Mouse (Mus musculus): ENCODE results near the gene Sema6b. TPM values are rescaled to one million over a fixed set of nuclear protein-coding genes. Genes with fewer than 3 reads are reported as not detected.
"Not testable (repeated sequence)": the region's sequence is repeated elsewhere in the genome, so short reads cannot be mapped to it uniquely, and the experiment has no call there.

The Sema6b gene
- total RNA-seq, 2 experiments from 2014 or later, result 125 to 133 TPM

DNA sequence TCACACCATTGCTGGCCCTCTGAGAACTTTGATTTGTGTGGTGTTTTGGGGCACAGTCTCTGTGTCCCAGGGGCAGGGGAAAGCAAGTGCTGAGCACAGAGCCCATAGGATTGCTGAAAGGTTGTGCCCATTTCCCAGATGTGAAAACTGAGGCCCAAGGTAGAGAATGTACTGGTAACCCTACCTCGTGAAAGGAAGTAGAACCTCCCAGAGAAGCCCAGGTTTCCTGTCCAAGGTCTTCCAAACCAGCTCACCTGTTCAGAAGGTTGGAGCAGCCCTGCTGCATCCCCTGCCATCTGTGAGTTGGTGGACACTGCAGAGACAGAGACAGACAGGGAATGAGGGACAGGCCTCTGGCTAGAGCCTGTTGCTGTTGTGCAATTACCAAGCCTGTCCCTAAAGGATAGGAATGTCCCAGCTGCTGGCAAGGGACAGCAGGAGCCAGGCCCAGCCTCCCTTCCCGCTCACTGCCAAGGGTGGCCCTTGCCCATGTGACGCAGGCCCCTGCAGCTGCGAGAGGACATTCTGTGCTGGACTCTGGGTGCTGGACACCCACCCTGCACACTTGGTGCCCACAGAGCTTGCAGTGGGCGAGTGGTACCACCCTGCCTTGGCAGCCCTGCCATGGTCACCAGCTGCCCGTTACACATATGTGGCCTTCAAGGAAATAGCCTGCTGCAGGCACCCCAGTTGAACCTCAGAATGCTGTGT is 31.7 kb downstream of the Sema6b start:
- TF ChIP-seq CTCF (conservative IDR thresholded peaks at IDR 0.05), result no peak
- H3K27ac ChIP-seq, result peak overlapping the region; percentile 90
- peak; percentile 52 to 56 for DNase-seq (ENCODE audit: low spot score in 2 of 2)
- no peak overlapping the region; the same call in 1 of the 2 replicates for H3K4me3 ChIP-seq

DNA sequence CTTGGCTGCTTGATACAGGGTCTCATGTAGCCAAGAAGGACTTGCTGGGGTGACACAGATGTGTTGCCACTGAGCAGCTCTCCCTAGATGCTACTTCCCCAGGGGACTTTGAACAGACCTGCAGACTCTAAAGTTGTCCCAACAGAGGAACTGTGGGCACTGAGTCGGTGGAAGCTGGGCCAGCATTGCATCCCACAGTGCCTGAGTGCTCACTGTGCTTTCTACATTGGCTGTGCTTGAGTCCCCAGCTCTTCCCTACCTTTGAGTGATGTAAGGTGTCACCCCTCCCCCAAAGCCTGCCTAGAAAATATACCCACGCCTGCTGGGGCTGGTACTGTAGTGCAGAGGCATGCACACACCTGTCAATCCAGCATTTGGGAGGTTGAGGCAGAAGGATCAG is 32.4 kb downstream of the Sema6b start:
- DNase-seq (ENCODE audit: low spot score in 2 of 2), result no peak
- H3K27ac ChIP-seq, result peak overlapping the region; percentile 90
- no peak for TF ChIP-seq CTCF (conservative IDR thresholded peaks at IDR 0.05)
- H3K4me3 ChIP-seq, result no peak overlapping the region; the same call in 1 of the 2 replicates

DNA sequence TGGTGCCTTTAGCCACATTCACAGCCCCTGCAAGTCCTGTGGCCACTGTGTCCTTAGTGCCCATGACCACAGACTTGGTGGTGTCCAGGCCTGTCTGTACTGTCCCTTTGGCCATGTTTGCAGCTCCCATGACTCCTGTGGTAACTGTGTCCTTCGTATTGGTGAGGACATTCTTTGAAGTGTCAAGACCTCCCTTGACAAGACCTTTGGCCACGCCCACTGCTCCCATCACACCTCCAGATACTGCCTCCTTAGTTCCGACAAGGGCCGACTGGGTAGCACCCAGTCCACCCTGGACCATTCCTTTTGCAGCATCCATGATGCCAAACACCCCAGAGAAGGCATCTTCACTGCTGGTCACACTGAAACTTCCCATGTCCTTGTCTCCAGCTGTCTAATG is 33.2 kb downstream of the Sema6b start:
- H3K4me3 ChIP-seq, result no peak overlapping the region
- no peak for DNase-seq (ENCODE audit: low spot score in 2 of 2)
- peak overlapping the region; percentile 90; the same call in 1 of the 2 replicates for H3K27ac ChIP-seq
- no peak for TF ChIP-seq CTCF (conservative IDR thresholded peaks at IDR 0.05)

DNA sequence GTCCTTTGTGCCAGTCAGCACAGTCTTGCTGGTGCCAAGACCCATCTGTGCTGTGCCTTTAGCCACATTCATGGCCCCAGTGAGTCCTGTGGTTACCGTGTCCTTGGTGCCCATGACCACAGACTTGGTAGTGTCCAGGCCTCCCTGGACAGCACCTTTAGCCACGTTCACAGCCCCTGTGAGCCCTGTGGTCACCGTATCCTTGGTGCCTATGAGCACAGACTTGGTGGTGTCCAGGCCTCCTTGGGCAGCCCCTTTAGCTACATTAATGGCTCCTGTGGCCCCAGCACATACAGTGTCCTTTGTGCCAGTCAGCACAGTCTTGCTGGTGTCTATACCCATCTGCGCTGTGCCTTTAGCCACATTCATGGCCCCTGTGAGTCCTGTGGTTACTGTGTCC is 33.7 kb downstream of the Sema6b start:
- not testable (repeated sequence) for DNase-seq (ENCODE audit: low spot score in 2 of 2)

DNA sequence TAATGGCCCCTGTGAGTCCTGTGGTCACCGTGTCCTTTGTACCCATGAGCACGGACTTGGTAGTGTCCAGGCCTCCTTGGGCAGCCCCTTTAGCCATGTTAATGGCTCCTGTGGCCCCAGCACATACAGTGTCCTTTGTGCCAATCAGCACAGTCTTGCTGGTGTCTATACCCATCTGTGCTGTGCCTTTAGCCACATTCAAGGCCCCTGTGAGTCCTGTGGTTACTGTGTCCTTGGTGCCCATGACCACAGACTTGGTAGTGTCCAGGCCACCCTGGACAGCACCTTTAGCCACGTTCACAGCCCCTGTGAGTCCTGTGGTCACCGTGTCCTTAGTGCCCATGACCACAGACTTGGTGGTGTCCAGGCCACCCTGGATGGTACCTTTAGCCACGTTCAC is 35.3 kb downstream of the Sema6b start:
- DNase-seq (ENCODE audit: low spot score in 2 of 2); H3K27ac ChIP-seq; H3K4me3 ChIP-seq: not testable (repeated sequence)

More for the DNA sequence above, 33.7 kb downstream of the Sema6b start:
- not testable (repeated sequence) for H3K4me3 ChIP-seq, H3K27ac ChIP-seq

DNA sequence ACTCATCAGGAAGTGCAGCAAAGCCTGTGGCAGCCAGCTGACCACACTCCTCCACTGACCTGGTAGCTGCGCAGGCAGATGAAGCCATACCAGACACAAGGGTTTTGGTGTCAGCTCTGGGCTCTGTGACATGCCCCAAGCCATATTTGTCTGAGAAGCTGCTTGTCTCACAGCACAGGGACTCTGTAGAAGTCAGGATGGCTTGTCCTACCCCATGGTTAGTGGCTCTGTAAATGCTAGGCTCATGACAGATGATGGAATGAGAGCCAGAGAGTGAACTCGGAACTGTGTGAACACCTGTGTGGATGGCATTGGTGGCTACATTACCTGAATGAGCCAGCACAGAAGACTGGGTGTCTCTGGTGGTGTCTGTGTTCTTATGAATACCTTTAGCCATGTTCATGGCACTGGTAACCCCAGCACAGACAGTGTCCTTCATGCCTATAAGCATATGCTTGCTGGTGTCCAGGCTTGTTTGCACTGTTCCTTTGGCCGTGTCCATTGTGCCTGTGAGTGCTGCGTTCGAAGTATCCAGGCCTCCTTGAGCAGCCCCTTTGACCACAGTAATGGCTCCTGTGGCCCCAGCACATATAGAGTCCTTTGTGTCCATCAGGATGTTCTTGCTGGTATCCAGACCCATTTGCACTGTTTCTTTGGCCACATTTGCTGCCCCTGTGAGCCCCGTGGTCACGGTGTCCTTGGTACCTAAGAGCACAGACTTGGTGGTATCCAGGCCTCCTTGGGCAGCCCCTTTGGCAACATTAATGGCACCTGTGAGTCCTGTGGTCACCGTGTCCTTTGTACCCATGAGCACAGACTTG is 36.5 kb downstream of the Sema6b start:
- DNase-seq (ENCODE audit: low spot score in 2 of 2), result no peak
- no peak overlapping the region for H3K27ac ChIP-seq
- TF ChIP-seq CTCF (conservative IDR thresholded peaks at IDR 0.05), result no peak

DNA sequence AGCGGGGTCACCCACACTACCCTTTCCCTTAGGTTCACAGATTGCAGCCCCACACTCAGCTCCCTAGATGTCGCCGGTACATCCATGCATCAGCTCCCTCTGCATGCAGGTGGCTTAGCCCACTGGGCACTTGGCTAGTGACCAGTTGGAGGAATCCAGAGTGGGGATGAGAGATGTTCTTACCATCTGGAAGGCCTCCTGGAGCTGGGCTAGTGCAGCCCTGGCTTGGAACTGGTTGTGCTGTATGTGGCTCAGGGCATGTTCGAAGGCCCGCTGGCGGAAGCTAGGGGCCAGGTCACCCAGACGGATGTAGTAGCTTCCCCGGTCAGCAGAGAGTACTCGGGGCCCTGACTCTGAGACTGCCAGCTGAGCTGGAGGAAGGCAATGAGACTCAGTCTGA is 37.2 kb downstream of the Sema6b start:
- TF ChIP-seq CTCF (conservative IDR thresholded peaks at IDR 0.05), result no peak
- Histone ChIP-seq H3K27ac (no peak overlapping the region), H3K4me3 (no peak overlapping the region)
- DNase-seq (ENCODE audit: low spot score in 2 of 2), result no peak

More for the DNA sequence above, 36.5 kb downstream of the Sema6b start:
- no peak overlapping the region for H3K4me3 ChIP-seq

DNA sequence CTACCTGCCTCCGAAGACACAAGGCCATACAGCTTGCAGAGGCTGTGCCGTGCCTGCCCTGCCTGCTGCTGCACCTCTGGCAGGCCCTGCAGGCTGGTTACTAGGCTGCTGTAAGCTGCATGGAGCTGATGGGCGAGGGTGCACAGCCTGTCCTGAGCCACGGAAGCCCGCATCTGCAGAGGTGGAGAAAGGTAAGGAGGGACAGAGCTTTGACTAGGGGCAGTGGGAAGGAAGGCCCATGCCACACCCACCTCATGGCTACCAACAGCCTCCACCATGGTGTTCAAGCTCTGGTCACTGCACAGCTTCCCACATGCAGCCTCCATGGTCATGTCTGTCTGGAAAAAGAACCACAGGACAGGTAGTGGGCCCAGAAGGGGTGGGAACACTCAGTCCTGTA is 38.0 kb downstream of the Sema6b start:
- no peak for TF ChIP-seq CTCF (conservative IDR thresholded peaks at IDR 0.05)
- DNase-seq (ENCODE audit: low spot score in 2 of 2), result no peak

DNA sequence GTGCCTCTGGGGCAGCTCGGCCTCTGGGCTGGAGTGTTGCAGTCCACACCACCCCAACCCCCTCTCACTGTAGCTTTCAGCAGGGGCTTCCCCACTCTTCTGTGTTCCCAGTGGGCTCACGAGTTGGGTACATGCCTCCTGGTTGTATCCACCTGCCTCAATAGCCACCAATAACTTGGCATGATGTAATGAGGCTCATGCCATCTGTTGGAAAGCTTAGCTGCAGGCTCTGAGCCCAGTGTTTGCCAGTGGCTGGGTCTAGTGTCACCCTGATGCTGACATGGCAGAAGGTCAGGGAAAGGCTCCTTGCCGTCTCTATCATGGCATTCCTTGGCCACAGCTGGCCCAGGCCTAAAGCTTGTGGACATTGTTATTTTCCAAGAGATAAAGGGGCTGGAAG is 39.3 kb downstream of the Sema6b start:
- DNase-seq (ENCODE audit: low spot score in 2 of 2), result no peak
- Histone ChIP-seq H3K4me3 (no peak overlapping the region), H3K27ac (no peak overlapping the region)
- TF ChIP-seq CTCF (conservative IDR thresholded peaks at IDR 0.05), result no peak

More for the DNA sequence above, 38.0 kb downstream of the Sema6b start:
- H3K4me3 ChIP-seq, result no peak overlapping the region
- H3K27ac ChIP-seq, result no peak overlapping the region

DNA sequence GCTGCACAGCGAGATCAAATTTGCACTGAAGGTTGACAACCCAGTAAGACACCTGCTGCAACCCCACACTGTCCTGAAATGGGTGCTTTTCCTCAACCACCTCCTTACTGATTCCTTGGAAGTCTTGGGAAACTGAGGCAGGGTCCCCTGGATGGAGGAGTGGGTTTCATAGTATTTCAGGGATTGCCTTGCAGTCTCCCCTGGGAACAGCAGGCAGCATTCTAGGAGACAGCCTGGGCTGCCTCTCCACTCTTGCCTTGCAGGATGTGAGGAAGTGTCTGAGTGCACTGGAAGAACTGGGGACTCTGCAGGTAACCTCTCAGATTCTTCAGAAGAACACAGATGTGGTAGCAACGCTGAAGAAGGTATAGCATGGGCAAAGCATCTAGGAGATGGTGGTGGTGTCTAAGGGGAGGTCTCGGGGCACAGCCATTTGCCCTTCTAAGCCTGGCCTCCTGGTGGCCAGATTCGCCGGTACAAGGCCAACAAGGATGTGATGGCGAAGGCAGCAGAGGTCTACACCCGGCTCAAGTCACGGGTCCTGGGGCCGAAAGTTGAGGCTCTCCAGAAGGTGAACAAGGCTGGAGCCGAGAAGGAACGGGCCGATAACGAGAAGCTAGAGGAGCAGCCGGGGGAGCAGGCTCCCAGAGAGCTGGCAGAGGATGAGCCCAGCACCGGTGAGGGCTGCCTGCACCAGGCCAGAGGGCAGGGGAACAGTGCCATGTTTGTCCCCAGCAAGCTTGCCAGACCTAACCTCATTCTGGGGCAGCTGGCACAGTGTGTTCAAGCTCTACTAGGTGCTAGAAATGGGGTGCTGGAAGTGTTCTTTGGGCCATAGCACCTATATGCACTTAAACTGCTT is 41.2 kb downstream of the Sema6b start:
- no peak; the same call in 1 of the 2 replicates for TF ChIP-seq CTCF (conservative IDR thresholded peaks at IDR 0.05)
- Histone ChIP-seq H3K27ac (no peak overlapping the region), H3K4me3 (no peak overlapping the region)
- no peak for DNase-seq (ENCODE audit: low spot score in 2 of 2)

DNA sequence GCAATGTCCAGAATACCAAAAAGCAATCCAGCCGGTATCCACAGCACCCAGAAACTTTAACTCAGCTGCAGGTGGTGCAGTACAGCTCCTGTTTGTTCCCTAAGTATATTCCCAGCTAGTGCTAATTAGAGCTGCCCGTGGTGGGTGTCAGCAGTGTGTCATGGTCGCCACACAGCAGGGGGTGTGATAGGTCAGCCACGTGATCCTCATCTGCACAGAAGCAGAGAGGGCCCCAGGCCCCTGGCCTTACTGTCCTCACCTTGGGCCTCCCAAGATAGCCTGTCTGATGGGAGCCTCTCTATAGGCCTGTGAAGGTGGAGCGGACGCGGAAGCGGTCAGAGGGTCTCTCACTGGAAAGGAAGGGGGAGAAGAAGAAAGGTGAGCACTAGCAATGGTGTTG is 42.0 kb downstream of the Sema6b start:
- TF ChIP-seq CTCF (conservative IDR thresholded peaks at IDR 0.05), result no peak
- Histone ChIP-seq H3K4me3 (no peak overlapping the region), H3K27ac (no peak overlapping the region)
- no peak for DNase-seq (ENCODE audit: low spot score in 2 of 2)

DNA sequence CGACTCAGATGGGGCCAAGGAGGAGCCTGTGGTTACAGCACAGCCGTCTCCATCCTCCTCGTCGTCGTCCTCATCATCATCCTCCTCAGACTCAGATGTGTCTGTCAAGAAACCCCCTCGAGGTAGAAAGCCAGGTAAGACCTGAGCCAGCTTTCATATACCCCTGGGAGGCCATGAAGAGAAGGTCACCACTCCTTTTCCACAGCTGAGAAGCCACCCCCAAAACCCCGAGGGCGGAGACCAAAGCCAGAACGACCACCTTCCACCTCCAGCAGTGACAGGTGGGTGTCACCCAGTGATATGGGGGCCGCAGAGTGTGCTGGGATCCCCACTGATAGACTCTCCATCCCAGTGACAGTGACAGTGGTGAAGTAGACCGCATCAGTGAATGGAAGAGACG is 43.3 kb downstream of the Sema6b start:
- Histone ChIP-seq H3K27ac (no peak overlapping the region), H3K4me3 (no peak overlapping the region)
- no peak for TF ChIP-seq CTCF (conservative IDR thresholded peaks at IDR 0.05)
- DNase-seq (ENCODE audit: low spot score in 2 of 2), result no peak

DNA sequence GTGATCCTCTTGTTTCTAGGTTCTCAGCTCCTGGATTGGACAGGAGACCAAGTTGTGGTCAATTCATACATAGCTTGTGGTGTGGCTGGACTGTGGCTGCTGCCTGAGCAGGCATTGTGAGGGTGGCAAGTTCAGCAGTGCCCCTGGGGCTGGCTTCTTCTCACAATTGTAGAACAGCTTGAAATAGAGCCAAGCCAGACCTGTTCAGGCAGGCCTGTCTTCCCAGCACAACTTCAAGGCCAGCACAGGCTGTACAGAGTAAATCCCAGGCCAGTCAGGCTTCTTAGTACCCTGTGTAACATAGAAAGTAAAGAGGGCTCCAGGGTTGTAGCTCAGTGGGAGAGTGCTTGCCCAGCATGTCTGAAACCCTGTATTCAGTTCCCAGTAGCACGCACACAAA is 47.3 kb downstream of the Sema6b start:
- TF ChIP-seq CTCF (conservative IDR thresholded peaks at IDR 0.05), result no peak
- Histone ChIP-seq H3K27ac (0 out of 2 replicates have a peak overlapping the region, but pooled peaks have one; percentile 15), H3K4me3 (no peak overlapping the region)
- DNase-seq (ENCODE audit: low spot score in 2 of 2), result no peak
